Mouse (Mus musculus) heart, adult 11 months (tissue): ENCODE data around the gene Eml1.
"Not testable (repeated sequence)": the region's sequence is repeated elsewhere in the genome, so short reads cannot be mapped to it uniquely, and the experiment has no call there.

ENCODE experiments used
- DNase-seq: peaks from one replicate; pipeline ENCODE4 v3.0.0; 2022

Eml1 gene

DNA sequence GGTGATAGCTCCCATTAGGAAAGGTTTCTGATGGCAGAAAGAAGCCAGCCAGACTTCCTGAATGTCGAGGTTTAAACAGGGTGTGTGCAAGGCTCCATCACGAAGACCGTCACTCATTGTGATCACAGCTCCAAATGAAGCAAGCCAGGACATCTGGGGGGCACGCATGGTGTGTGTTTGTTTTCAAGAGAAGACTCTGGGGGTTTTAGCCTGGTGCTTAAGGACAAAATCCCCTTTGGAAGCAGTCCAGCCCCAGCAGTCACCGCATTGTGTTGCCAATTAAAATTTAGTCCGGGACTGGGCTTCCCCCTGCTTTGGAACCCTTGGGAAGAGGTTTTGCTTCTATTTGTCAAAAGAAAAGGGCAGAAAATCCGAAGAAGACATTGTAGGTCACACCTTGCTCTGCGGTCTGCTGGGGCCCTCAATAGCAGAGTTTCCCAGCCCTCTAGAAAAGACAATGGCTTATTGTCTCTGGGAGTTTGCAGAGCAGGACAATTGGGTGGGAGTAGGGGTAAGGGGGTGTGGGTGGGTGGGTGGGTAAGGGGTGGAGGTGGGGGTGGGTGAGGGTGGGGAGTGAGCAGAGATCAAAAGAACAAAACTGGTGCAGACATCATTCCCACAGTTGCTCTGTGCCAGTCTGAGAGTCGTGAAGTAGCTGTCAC lies 110.1 kb downstream of the Eml1 start:
- no peak for DNase-seq

DNA sequence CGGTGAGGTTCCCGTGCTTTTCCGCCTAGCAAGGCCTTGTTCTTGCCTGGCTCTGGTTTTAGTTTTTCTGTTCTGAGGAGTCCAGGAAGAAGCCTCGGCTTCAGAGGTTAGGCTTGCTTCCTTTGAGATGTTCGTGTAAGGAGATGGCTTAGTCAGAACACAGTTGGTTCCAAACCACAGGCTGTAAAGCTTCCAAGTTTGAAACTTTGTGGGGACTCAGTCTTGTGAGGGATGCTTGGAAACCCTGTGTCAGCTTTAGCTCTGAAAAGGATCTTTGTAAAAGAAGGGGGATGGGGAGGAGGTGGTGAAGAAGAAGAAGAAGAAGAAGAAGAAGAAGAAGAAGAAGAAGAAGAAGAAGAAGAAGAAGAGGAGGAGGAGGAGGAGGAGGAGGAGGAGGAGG lies 118.3 kb downstream of the Eml1 start:
- no peak for DNase-seq

DNA sequence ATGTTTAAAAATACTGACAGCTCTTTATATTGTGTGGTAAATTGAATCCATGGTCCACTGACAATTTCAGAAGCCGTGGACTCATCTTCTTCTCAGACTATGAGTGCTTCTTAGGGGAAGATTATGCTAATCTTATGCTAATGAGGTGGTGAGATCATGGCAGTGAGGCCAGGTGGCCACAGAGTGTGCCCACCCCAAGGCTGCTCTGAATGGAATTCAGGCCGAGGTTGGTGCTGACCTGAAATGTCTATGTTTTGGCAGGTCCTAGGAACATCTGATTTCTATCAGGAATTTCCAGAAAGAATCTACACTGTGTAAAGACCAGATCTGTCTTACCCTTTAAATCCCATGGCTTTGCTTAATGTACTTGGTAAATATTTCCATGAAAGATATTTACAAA lies 119.0 kb downstream of the Eml1 start:
- DNase-seq: no peak

DNA sequence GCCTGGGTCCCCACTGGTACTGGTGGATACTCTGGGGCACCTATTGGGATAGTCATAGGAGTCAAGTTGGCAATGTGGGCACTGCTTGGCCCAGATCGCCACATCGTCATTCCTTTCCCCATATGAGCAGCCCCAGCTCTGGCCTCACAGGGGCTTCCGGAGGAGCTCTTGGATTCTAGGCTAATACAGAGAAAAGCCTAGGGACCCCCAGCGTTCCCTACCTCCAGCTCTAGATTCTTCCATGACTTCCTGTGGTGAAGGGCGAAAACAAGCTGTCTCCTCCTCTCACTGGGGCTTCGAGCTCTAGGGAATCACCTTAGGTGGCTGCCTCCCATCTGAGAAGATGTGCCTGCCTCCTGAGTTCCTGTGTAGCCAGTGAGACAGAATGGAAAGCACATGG lies 119.6 kb downstream of the Eml1 start:
- DNase-seq: no peak

DNA sequence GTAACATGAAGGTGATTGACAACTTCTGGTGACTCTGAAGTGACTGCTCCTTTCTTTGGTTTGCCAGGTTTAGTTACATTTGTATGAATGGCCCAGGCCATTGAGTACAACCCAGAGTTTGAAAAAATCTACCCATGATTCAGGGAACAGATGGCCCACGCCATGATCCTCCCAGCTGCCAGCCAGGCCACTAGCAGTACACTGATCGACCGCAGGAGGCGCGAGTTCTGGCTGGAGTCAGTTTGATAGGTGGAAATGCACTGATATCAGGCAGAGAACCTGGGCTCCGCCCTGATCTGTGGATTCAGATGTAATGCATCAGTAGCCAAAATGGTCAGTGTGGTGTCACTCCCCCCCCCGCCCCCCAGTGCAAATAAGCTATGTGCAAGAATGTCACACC lies 120.2 kb downstream of the Eml1 start:
- DNase-seq: no peak

DNA sequence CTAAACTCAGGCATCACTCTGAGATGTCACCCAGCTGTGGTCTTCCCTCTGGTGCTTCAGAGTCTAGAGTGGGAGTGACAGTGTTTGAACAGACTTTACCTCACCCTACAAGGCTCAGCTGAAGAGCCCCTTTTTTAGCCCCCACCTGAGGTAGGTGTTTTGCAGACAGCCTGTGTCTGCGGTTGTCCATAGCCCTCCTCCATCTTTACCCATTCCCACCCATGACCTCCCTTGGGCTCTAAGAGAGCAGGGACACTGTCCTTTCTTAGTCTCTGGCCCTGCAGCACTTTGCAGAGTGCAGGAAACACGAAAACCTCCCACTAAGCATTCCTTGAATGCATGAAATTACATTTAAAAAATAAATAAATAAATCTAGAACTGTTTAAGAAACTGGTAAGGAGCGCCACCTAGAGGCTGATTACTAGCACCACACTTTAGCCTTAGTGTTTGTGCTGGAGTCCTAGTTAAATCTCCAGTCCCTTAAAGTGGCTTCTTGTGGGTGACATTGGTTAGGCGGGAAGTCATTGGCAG lies 123.3 kb downstream of the Eml1 start:
- DNase-seq: no peak

DNA sequence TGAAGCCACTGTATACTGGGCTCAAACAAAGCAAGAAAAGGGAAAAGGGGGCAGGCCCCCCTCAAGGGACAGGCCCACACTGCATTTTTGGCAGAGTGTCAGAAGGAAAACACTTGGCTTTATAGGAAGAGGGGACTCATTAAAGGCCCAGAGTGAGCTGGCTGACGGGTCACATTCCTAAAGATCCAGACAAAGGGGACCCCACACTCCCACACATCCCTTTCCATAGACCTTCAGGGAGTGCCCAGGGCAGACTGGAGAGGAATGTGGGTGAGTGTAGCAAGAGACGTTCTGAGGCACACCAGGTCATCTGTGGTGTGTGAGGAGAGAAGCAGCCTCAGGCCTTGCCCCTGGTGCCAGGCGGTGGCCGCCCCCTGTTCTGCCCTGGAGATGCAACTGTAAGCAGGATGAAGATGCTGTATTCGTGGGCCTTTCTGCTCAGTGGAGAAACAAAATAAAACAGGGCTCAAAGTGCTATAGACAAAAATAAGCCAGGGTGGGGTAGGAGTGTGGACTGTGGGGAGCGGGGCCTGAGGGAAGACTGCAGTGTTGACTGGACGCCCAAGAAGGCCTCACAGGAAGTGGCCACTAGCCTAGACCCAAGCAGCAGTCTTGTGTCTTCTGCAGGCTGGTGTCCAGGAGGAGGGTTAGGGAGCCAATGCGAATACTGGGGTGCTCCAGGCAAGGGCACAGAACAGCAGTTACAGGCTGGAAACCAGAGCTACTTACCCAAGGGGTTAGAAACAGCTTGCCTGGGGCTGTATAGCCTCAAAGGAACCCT lies 124.9 kb downstream of the Eml1 start:
- DNase-seq: peak; percentile 95

DNA sequence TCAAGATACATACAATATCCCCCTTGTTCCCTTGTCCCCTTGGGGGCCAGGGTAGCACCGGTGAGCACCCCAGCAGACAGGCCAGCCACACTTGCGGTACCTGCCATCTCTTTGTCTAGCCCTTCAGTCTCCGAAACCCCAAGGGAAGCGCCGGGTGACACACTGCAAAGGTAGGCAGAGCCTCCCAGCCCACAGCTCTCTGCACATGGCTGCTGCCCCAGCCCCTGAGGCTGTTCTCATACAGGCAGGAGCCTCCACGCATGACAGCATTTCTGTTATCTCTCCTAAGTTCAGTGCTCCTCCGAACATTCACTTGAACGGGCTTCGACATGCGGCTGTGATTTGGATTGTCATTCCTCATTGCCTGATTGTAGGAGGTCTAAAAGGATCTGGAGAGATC lies 132.3 kb downstream of the Eml1 start:
- DNase-seq: no peak

DNA sequence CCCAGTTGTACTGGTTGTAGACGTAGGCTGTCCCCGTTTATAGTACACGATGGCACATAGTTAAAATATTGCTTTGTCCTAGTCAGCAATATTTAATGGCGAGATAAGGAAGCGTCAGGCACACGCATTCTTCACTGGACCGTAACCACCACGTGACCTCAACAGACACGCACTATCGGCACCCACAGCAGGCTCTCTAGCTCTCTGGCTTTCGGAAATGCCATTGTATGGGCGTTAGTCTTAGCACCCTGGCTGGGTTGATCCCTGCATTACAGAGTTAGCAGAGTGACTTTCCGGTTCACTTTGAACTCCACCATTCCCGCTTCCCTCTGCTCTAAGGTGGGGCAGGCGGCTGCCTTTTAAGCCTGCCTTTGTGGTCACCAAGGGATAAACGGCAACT lies 132.8 kb downstream of the Eml1 start:
- peak; percentile 94 for DNase-seq

DNA sequence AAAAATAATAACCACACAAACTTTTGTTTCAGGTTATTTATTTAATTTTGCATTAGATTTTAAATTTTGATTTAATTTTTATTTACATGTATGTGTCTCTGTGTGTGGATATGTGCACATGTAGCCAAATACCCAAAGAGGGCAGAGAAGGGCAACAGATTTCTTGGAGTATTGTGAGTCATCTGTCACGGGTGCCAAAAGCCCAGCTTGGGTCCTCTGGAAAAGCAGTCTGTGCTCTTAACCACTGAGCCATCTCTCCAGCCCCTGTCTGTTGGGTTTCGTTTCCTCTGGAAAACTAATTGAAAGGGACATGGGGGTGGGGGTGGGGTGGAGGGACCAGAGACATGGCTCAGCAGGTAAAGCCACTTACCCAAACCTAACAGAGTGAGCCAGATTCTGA lies 135.1 kb downstream of the Eml1 start:
- DNase-seq: no peak

DNA sequence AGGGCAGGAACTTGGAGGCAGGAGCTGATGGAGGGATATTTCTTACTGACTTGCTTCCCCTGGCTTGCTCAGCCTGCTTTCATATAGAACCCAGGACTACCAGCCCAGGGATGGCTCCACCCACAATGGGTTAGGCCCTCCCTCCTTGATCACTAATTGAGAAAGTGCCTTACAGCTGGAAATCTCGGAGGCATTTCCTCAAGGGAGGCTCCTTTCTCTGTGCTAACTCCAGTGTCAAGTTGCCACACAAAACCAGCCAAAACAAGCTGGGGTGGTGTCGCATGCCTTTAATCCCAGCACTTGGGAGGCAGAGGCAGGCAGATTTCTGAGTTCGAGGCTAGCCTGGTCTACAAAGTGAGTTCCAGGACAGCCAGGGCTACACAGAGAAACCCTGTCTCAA lies 136.3 kb downstream of the Eml1 start:
- not testable (repeated sequence) for DNase-seq

DNA sequence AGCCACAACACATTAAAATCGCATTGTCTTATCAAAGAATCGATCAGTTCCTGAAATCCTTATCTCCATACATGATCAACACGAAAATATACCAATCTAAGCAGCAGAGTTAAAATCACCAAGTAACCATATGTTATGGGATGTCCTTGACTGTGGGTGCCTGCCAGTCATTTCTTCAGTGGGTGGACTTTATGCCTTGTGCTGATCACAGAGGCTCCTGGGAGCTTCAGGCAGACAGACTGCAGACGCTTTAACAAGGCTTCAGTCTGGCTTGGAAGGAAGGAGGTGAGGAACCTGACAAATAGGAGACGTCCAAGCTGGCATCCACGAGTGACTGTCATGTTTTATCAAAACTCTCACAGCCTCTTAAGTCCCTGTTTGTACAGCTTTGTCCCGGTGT lies 139.8 kb downstream of the Eml1 start:
- no peak for DNase-seq

DNA sequence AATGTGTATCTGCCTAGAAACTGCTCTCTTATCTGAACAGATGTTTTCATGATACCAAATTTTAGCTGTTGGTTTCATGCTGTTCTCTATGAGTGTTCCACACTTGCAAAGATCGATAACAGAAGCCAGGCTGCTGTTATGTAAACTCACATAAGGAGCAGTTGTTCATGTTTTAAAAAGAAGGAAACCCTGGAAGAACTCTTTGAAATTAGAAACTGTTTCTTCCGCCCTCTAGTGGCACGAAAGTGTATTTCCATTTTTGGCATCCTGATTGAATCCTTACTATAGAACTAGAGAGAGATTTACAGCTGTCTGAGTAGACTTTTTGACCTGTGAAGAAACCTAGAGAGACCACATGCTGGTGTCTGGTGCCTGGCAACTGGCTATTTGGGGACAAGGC lies 140.3 kb downstream of the Eml1 start:
- DNase-seq: no peak

DNA sequence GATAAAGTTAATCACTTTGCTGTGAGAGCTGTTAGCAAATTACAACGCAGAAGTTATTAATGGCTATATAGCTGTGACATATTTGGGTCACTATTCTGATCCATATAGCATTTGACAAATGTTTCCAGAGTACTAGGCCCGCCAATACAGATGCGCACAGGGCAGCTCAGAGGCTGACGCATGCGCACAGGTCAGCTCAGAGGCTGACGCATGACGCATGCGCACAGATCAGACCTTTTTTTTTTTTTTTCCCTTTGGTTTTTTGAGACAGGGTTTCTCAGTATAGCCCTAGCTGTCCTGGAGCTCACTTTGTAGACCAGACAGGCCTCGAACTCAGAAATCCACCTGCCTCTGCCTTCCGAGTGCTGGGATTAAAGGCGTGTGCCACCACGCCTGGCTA lies 144.7 kb downstream of the Eml1 start:
- no peak for DNase-seq

DNA sequence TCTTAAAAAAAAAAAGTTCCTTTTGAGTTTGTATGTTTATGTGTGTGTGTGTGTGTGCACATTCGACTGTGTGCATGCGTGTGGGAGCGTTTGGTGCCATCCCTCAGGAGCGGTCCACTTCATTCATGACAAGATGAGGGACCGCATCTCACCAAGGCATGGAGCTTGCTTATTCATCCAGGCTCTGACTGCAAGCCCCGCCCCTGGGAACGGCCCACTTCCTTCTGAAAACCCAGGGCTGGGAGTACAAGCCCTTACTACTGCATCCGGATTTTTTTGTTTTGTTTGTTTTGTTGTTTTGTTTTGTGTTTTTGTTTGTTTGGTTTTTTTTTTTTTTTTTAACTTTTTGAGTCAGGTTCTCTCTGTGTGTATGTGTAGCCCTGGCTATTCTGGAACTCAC lies 148.6 kb downstream of the Eml1 start:
- no peak for DNase-seq

DNA sequence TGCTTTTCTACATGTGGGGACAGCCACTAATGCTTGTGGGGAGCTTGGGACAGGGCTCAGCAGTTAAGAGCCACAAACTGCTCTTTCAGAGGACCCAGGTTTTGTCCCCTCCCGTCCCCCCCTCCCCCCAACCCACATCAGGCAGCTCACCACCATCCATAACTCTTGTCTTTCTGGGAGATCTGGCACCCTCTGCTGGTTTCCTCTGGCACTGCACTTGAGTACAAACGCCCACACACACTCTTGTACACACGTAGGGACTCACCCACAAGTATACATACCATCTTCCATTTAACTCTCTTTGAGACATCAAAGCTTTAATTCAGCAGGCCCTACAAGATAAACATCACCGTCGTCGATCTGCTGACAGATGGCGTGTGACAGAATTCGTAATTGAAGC lies 158.5 kb downstream of the Eml1 start:
- no peak for DNase-seq

DNA sequence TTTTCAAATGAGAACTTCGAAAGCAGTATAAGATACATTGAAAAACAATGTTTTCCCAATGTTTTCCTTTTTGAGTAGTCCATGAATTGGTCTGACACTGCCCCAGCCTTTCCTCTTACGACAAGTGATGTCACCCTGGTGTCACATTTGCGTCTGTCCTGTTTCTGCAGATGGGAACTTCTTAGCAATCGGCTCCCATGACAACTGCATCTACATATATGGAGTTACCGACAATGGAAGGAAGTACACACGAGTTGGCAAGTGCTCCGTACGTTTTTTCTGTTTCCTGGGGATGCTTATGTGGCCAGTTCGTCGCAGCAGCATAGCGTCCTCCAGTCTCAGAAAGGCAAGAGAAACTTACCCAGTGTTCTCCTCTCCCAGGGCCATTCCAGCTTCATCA lies 163.7 kb downstream of the Eml1 start:
- DNase-seq: no peak

DNA sequence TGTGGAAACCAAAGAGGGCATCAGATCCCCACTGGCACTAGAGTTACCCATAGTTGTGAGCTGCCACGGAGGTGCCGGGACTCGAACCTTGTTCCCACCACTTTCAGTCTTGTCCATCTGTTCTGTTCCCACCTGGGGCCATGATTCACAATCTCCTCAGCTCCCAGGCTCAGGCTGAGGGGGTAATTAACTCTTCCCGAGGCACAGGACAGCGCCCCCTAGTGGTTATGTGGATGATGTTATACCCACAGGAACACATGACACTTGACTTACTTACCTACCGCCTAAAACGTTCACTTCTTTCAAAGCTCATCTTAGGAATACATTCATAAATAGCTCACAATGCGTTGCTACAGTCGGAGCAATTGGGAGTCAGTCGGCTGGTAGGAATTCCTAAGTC lies 165.7 kb downstream of the Eml1 start:
- DNase-seq: no peak

DNA sequence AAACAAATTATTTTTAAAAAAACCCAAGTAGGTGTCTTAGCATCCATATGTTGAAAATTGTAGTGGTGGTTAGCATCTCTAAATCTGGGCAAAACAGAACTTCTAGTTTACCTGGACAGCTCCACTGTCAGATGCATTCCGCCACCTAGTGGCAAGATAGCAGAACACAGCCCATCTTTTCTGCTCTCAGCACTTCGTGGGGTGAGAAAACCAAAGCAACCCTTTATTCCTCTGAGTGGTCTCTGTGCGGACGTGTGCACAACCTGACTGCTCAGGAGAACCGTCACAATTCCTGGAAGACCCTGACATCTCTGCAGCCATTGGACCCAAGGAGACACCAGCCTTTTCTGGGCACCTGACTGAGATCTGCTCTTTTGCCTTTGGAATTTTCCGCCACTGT lies 170.3 kb downstream of the Eml1 start:
- no peak for DNase-seq

DNA sequence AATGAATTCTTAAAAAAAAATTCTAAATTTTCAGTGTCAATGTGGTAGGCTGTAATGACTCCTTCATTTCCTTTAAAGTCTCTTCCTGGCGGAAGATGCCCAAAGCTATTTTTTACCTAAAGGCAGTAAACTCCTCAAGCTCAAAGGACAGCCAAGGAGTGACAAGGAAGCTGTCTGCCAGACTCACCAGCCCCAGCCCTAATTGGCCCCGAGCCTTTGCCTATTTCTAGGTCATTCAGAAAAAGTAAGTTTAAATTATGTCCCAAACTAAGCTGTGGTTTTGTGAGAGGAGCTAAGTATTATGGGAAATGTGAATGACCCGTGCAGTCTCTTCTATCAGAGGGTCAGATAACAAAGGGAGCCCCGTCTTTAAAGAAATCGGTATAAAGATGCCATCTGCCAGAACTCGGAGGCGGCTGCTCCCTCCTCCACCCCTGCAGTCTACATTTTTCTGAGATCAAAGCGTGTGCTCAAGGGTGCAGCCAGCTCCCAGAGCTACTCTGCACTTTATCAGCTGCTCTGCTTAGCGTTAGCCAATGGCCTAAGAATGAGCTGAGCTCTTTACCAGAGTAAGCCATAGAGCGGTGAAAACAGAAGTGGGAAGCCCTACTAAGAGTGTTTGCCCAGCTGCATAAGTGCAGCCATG lies 175.9 kb downstream of the Eml1 start:
- peak; percentile 82 for DNase-seq

DNA sequence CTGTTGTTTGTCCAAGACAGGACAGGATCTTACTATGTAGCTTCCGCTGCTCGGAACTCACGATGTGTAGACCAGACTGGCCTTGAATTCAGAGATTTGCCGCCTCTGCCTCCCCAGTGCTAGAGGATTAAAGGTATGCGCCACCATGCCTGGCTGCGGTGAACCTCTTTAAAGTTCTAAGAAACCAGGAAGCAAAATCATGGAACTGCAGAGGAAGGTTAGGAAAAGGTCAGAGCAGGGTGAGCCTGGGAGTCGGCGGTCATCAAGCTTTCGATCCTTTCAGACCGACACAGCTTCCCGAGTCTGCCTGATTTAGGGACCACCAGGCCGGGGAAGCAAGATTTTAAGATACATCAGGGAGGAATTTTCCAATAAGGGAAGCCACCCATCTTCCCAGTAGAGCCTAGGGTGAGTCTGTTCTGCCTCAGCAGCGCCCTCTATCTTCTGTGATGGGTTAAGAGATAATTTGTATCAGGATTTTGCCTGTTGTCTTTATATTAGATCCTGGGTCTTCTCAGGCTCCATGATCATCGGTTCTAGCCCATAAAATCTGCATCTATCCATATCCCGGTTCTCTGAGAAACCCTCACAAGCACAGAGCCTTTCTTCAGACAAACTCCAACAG lies 176.6 kb downstream of the Eml1 start:
- DNase-seq: peak; percentile 45

DNA sequence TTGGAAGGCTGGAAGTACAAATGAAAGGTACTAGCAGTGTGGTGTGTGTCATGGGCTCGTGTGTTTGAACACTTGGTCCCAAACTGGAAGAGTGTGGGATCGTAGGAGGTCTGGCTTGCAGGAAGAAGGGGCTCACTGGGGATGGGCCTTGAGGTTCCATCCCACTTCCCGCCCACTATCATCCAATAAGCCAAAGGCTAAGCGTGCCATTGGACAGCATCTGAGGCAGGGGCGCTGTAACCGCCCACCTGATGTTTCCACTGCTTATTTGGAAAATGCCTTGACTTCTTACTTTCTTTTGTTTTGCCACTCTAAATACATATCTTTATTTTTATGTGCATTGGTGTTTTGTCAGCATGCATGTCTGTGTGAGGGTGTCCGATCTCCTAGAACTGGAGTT lies 181.0 kb downstream of the Eml1 start:
- peak; percentile 76 for DNase-seq

DNA sequence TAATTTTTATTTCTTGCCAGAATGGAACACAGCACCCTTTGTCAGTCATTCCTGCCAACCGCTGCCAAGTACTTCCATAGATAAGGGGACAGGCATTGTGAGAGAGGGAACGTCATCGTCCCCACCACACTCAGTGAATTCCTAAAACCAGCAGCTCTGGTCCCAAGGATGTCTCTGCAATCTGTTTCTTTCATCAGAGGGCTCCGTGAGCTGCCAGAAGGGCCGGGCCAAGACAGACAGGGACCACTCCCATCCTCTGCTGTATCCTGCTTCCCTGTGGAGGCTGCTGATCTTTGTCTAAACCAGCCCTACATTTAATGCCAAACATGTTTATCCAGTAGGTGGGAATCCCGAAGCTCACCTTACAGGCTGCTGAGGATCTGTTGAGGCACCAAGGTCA lies 182.3 kb downstream of the Eml1 start:
- peak; percentile 98 for DNase-seq
